ENCODE assay signal across 19 mouse cellular contexts in genomic region chr8:88949975-88950374, GRCm38 (mm10).
DNase-seq lines count a peak whose midpoint lies in the region; ATAC-seq and TF ChIP-seq lines count a peak whose summit lies in the region.
"Had no signal": no experiment of that assay in that cellular context is flagged by ENCODE, and none has a peak within 500 bp of the region (broad histone marks: within the 10 kb centered on the region; RNA-seq: fewer than 3 reads in every experiment).

No protein-coding gene starts in this region.

- no peak overlapping the region for H3K4me2 ChIP-seq in liver, embryonic 12.5 days
- H3K4me2 ChIP-seq: embryonic facial prominence, embryonic 12.5 days had no signal

- H3K9ac ChIP-seq in ES-Bruce4 (ENCODE audit: low read depth, poor library complexity, severe bottlenecking) (peak overlapping the region; percentile 62), ES-E14 (ENCODE audit: insufficient read depth, low read depth, low read length, poor library complexity, severe bottlenecking) (peak overlapping the region; percentile 94)
- no peak overlapping the region for H3K9ac ChIP-seq in liver, embryonic 12.5 days
- H3K9ac ChIP-seq: embryonic facial prominence, embryonic 12.5 days had no signal

- DNase-seq in ES-E14 (ENCODE audit: low read depth, low spot score) (peak; percentile 70), ZHBTc4 (ENCODE audit: low read depth, low spot score) (peak; percentile 96)
- DNase-seq in embryo, embryonic 9.5 days (ENCODE audit: extremely low spot score) = no peak
- DNase-seq in gastrocnemius, adult 8-10 months (ENCODE audit: low spot score in 2 of 2) = no peak
- DNase-seq: adrenal gland, adult 2 months; adrenal gland, postnatal 10 days; adrenal gland, postnatal 25 days; cerebellum, adult 11 months; cerebellum, adult 18-20 months; cerebellum, adult 8-10 months; cerebellum, postnatal 14 days; cerebellum, postnatal 36 days; embryo, embryonic 11 days had no signal

- H3K36me3 ChIP-seq in ES-Bruce4 (ENCODE audit: control insufficient read depth, insufficient read depth, low read length, poor library complexity, severe bottlenecking) (no peaks in the 10 kb centered on the region), ES-E14 (ENCODE audit: control insufficient read depth, insufficient read depth, low read length, poor library complexity, severe bottlenecking) (no peaks in the 10 kb centered on the region)
- no peaks in the 10 kb centered on the region for H3K36me3 ChIP-seq in liver, embryonic 12.5 days
- H3K36me3 ChIP-seq: embryonic facial prominence, embryonic 10.5 days; embryonic facial prominence, embryonic 12.5 days had no signal

- H3K27ac ChIP-seq in ES-Bruce4 (ENCODE audit: insufficient read depth, low read length) = peak overlapping the region; percentile 91
- peak overlapping the region; percentile 100 for H3K27ac ChIP-seq in ES-E14 (ENCODE audit: insufficient read depth, low read depth, low read length, poor library complexity, severe bottlenecking)
- H3K27ac ChIP-seq in liver, embryonic 12.5 days = no peak overlapping the region
- H3K27ac ChIP-seq: embryonic facial prominence, embryonic 10.5 days; embryonic facial prominence, embryonic 12.5 days had no signal

- WGBS in liver, embryonic 12.5 days (ENCODE audit: insufficient replicate concordance) = 71% methylated on average over 6 of the region's 6 CpGs

- H3K9me3 ChIP-seq in ES-Bruce4 (replicated peaks; ENCODE audit: control insufficient read depth, insufficient read depth, low read length, poor library complexity, severe bottlenecking) = no peaks in the 10 kb centered on the region
- no peaks in the 10 kb centered on the region for H3K9me3 ChIP-seq in ES-E14 (ENCODE audit: control insufficient read depth, insufficient read depth, low read depth, low read length)
- H3K9me3 ChIP-seq in liver, embryonic 12.5 days (replicated peaks) = no peaks in the 10 kb centered on the region
- H3K9me3 ChIP-seq: embryonic facial prominence, embryonic 10.5 days had no signal

- no peaks in the 10 kb centered on the region for H3K27me3 ChIP-seq in ES-Bruce4 (ENCODE audit: control insufficient read depth, insufficient read depth, low read length, poor library complexity, severe bottlenecking)
- no peaks in the 10 kb centered on the region for H3K27me3 ChIP-seq in liver, embryonic 12.5 days (replicated peaks)
- H3K27me3 ChIP-seq: embryonic facial prominence, embryonic 12.5 days had no signal

- no peak for TF ChIP-seq CTCF in ES-Bruce4 (IDR thresholded peaks at IDR 0.05; ENCODE audit: low read depth, low read length)

- H3K4me3 ChIP-seq in ES-Bruce4 (ENCODE audit: low read depth, low read length) (peak overlapping the region; percentile 24), ES-E14 (ENCODE audit: insufficient read depth in 1 of 2, low read depth in 1 of 2, low read length in 2 of 2, poor library complexity in 1 of 2, severe bottlenecking in 1 of 2) (peak overlapping the region; percentile 62 to 71)
- no peak overlapping the region for H3K4me3 ChIP-seq in liver, embryonic 12.5 days
- H3K4me3 ChIP-seq: embryonic facial prominence, embryonic 10.5 days; embryonic facial prominence, embryonic 12.5 days had no signal

- H3K4me1 ChIP-seq in ES-Bruce4 (ENCODE audit: control insufficient read depth, insufficient read depth, low read length) (peaks cover 14% of the 10 kb centered on the region), ES-E14 (ENCODE audit: control insufficient read depth in 2 of 2, insufficient read depth in 2 of 2, low read length in 2 of 2, poor library complexity in 1 of 2) (peaks cover 31 to 38% of the 10 kb centered on the region in 2 experiments)
- H3K4me1 ChIP-seq in liver, embryonic 12.5 days = no peaks in the 10 kb centered on the region
- H3K4me1 ChIP-seq: embryonic facial prominence, embryonic 10.5 days; embryonic facial prominence, embryonic 12.5 days had no signal

- no peak for ATAC-seq in liver, embryonic 12.5 days
- ATAC-seq: forebrain, embryonic 14.5 days; forebrain, embryonic 16.5 days had no signal

- TF ChIP-seq EP300 in ES-Bruce4 (IDR thresholded peaks at IDR 0.05; ENCODE audit: insufficient read depth, low read depth, low read length) = peak; percentile 55; the same call in 1 of the 2 replicates

- no peak for TF ChIP-seq POLR2A in ES-Bruce4 (IDR thresholded peaks at IDR 0.05; ENCODE audit: insufficient read depth, low read length)

- in situ Hi-C loops in ES-E14 (cut with MboI; ENCODE audit: low sequenced_read_pairs in 2 of 2, unreplicated experiment in 2 of 2) = loop anchor here in 1 of 2 experiments (5.0 kb wide), 1 partner anchor 52 kb away; no protein-coding TSS in a partner anchor

TF ChIP-seq in ES-E14, 5 proteins besides CTCF, POLR2A, EP300 and RAD21:
- TF ChIP-seq ZNF384 (IDR thresholded peaks at IDR 0.05; ENCODE audit: low read depth, low read length) (no peak), MAFK (IDR thresholded peaks at IDR 0.05; ENCODE audit: insufficient read depth, low read depth, low read length) (no peak), ZC3H11A (IDR thresholded peaks at IDR 0.05; ENCODE audit: borderline replicate concordance, low read depth, low read length) (no peak), CHD2 (IDR thresholded peaks at IDR 0.05; ENCODE audit: low read depth, low read length) (no peak), HCFC1 (IDR thresholded peaks at IDR 0.05; ENCODE audit: borderline replicate concordance, insufficient read depth, low read length) (no peak)
TF ChIP-seq in ES-E14: peak in this region for 0.

Comparison
In these comparisons a context has a peak if more than half of its experiments do, and no peak if none do; other contexts are left out.
1. DNase-seq: peak in ES-E14 (single experiment) and ZHBTc4 (single experiment); none in embryo, embryonic 9.5 days (single experiment) and gastrocnemius, adult 8-10 months (0 of 2).